Mouse (Mus musculus): ENCODE measurements around the gene Nr2e3. TPM values are rescaled to one million over a fixed set of nuclear protein-coding genes. Genes with fewer than 3 reads are reported as not detected.

Nr2e3 gene
- polyA plus RNA-seq, 1 experiment from 2014 or later: not detected

DNA sequence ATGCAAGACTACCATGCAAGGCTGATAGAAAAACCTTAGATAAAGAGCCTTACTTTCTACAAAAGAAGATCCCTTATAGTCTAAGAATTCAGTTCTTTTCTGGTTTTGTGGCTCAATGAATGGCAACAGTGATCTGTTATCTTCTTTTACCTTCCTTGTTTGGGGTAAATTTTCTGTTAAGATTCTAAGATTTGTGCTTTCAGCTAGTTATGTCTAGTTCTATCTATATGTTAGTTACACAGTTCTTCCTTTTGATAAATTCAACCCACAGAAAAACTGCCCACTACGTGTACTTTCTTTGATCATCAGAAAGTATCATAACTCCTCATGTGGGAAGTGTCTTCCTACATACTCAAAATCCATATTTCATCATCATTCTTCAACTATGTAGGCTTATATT is 45.7 kb downstream of the Nr2e3 start:
- no peaks in the 10 kb centered on the region for H3K9me3 ChIP-seq
- H3K4me3 ChIP-seq: no peak overlapping the region
- H3K9ac ChIP-seq: no peak overlapping the region
- ATAC-seq (ENCODE audit: low FRiP score): no peak
- H3K36me3 ChIP-seq: peaks cover 23% of the 10 kb centered on the region
- no peak overlapping the region for H3K4me2 ChIP-seq
- H3K27ac ChIP-seq: no peak overlapping the region
- H3K4me1 ChIP-seq (replicated peaks): no peaks in the 10 kb centered on the region
- 100% methylated on average over 1 of the region's 1 CpGs for WGBS
- no peaks in the 10 kb centered on the region for H3K27me3 ChIP-seq

DNA sequence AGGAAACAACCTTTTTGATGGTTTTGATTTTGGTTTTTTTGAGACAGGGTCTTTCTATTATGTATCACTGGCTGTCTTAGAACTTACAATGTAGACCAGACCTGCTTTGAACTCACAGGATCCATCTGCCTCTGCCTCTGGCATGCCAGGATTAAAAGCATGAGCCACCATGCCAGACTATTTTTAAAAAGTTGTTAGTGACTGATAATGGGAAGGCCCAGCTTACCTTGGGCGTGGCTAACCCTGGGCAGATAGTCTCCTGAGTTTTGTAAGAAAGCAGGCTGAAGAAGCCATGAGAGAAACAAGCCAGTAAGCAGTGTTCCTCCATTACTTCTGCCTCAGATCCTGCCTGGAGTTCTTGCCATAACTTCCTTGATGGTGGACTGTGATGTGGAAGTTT is 57.1 kb downstream of the Nr2e3 start:
- WGBS: 86% methylated on average over 1 of the region's 1 CpGs
- no peak for ATAC-seq (ENCODE audit: low FRiP score)

More for the DNA sequence above, 57.1 kb downstream of the Nr2e3 start:
- Histone ChIP-seq H3K9me3 (no peaks in the 10 kb centered on the region), H3K4me2 (no peak overlapping the region), H3K36me3 (peaks cover 38% of the 10 kb centered on the region), H3K4me3 (no peak overlapping the region), H3K9ac (no peak overlapping the region), H3K27ac (no peak overlapping the region), H3K27me3 (no peaks in the 10 kb centered on the region), H3K4me1 (replicated peaks) (no peaks in the 10 kb centered on the region)

Other genes starting within 250 kb of the Nr2e3 start
- 14.3 TPM in 2 replicates for gene Senp8, start 209.9 kb downstream of the Nr2e3 start, polyA plus RNA-seq (2015; fragmentation: Nextera tagmentation; extraction: Ambion mirVana)
- 24.3 and 24.7 TPM in 2 replicates for gene Myo9a, start 209.8 kb downstream of the Nr2e3 start, polyA plus RNA-seq (2015; fragmentation: Nextera tagmentation; extraction: Ambion mirVana)